Mouse (Mus musculus): ENCODE data around the gene Nphp3. TPM values are rescaled to one million over a fixed set of nuclear protein-coding genes. Genes with fewer than 3 reads are reported as not detected.

Gene Nphp3
- total RNA-seq (2021): 1 to 10 TPM; 7.9 to 8.3 TPM
- long read RNA-seq, experiment 1, partial matches to known transcripts: 2 of 5 reads
- long read RNA-seq, experiment 1, other reads (novel, unspliced or antisense): 3 of 5 reads
- long read RNA-seq, experiment 2, partial matches to known transcripts: 6 of 7 reads
- long read RNA-seq, experiment 2, other reads (novel, unspliced or antisense): 1 of 7 reads

DNA sequence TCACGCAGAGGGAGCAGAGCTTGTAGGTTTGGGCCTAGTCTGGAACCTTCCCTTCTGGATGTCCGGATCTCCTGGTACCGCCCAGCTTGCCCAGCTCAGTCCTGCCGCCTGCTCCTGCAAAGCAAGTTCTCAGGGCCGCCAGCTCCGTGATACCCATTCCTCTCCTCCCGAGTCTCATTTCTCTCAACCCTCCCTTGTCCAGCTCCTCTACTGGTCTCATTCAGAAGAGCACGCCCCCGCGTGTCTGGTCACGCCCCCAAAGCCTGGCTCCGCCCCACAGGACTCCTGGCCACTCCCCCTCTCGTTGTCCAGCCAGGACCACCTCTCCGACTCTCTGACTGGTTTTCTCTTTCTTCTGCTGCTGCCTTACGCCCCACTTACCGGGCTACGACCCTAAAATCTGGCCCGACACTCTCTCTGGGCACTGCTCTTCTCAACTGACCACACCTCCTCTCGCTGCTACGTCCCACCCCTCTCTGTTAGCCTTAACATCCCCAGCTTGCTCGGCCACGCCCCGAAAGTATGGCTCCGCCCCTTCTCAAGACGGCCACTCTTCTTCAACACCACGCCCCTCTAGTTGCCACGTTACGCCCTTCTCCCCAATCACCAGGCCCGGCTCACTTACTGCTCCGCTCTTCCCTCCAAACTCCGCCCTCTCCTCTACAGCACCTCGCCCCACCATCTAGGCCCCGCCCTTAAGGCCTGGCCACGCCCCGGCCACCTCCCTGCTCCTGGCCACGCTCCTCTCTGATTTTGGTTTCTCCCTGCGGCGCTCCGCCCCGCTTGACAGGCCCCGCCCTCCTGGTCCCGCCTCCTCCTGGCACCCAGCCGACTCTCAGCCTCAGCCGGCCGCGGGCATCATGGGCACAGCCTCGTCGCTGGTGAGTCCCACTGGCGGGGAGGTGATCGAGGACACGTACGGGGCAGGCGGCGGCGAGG lies at the start of gene Nphp3:
Nphp3 (plus strand) TSS at position 624 of the 939 bp plus-strand sequence.
- peak; percentile 98 for DNase-seq (ENCODE audit: extremely low spot score in 1 of 2, low spot score in 2 of 2)
- intact Hi-C loops (cut with DNase I): loop anchor here (2.0 to 10.0 kb wide), 2 partner anchors 377 to 637 kb away; partner anchors contain the start of gene Cdv3
- H3K4me3 ChIP-seq: peak within 1 kb of the TSS; percentile 79
- H3K27ac ChIP-seq: peak within 1 kb of the TSS; percentile 83
- no peak; the same call in 1 of the 2 replicates for TF ChIP-seq CTCF (IDR thresholded peaks at IDR 0.05)

DNA sequence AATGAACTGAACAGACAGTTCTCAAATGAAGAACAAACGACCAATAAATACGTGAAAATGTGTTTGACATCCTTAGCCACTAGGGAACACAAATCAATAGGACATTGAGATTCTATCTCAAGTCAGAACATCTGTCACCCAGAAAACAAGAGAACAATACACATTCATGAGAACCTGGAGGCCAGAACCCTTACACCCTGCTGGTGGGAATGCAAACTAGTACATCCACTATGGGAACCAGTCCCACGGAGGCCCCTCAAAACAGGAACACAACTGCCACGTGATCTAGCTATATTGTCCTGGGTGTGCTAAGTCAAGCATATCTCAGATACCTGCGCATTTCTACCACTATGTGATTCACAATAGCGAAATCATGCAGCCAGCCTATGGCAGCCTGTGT lies 43.6 kb upstream of the Nphp3 start:
- Histone ChIP-seq H3K27ac (no peak overlapping the region), H3K4me3 (no peak overlapping the region)
- DNase-seq (ENCODE audit: extremely low spot score in 1 of 2, low spot score in 2 of 2): no peak
- TF ChIP-seq CTCF (IDR thresholded peaks at IDR 0.05): no peak
- intact Hi-C loops (cut with DNase I): no loop called here

DNA sequence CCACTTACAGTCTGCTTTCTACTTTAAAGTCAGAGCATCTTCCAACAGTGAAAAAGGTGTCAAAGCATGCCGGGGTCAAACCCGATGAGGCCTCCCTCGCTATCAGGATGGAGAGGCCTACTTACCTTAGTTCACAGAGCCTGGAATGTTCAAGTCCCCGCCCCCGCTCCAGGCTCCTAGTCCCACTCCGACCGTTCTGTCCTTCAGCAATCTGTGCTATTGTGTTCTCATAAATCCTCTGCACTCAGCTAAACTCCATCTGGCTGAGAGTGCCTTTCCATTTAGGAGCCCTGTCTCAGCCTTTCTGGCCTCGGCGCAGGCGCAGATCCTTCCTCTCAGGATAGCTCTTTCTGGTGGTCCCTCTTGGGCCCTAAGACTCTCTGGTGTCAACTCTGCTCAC lies 42.4 kb upstream of the Nphp3 start:
- DNase-seq (ENCODE audit: extremely low spot score in 1 of 2, low spot score in 2 of 2): no peak
- TF ChIP-seq CTCF (IDR thresholded peaks at IDR 0.05): no peak
- intact Hi-C loops (cut with DNase I): no loop called here
- Histone ChIP-seq H3K4me3 (no peak overlapping the region), H3K27ac (no peak overlapping the region)

DNA sequence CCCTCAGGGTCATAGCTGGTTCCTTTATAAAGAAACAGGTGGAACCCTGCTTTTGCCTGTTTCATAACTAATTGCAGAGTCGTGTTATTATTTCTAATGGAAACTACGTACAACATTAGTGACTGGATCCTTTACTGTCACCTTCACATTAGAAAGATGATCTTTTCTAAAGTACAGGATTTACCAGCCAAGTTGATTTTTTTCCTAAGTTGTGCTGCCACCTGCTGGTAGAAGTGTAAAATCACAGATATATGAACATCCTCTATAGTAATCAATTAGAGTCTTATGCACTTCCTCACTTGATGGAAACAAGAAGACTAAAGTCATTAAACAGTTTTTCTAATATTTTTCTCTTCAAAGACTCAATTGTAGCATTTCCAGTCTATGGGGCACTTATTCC lies 5.8 kb upstream of the Nphp3 start:
- H3K27ac ChIP-seq: no peak overlapping the region
- peak; percentile 72 for TF ChIP-seq CTCF (IDR thresholded peaks at IDR 0.05)
- H3K4me3 ChIP-seq: no peak overlapping the region
- peak; percentile 37 to 52 for DNase-seq (ENCODE audit: extremely low spot score in 1 of 2, low spot score in 2 of 2)
- intact Hi-C loops (cut with DNase I): loop anchor here (1.0 to 10.0 kb wide), 3 partner anchors 152 to 502 kb away; partner anchors contain the start of gene Tmem108

DNA sequence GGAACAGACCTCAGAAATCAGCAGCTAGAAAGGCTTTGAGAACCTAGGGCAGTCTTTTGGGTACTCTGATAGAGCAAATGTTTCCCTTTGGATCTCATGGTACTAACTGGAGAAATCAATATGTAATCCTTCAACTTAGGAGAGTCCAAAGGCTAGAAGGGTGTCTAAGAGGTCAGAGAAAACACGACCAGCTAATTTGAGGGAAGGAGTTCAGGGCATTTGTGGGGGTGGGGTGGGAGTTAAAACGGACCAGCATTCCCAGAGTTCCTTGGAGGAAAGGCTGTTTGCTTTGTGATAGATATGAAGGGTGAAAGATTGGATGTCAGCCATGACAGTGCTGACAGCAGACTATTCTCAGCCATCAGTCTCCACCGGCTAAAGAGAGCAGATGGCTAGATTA lies 1.7 kb upstream of the Nphp3 start:
- intact Hi-C loops (cut with DNase I): loop anchor here (10.0 kb wide), 1 partner anchor 636 kb away; the partner anchor contains the start of gene Cdv3
- TF ChIP-seq CTCF (IDR thresholded peaks at IDR 0.05): no peak
- no peak for DNase-seq (ENCODE audit: extremely low spot score in 1 of 2, low spot score in 2 of 2)

DNA sequence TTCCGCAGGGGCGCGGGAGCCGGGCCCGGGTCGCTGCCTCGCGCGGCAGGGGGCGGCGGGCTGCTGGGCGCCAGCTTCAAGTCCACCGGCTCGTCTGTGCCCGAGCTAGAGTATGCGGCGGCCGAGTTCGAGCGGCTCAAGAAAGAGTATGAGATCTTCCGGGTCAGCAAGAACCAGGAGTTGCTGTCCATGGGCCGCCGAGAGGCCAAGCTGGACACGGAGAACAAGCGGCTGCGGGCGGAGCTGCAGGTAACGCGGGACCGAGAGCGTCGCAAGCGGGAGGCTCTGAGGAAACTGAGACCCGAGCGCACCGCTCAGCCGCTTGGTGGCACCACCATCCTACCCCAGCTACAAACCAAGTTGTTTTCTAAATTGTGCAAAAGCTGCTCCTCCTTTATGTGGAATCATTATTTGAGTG lies 578 bp downstream of the Nphp3 start:
- DNase-seq (ENCODE audit: extremely low spot score in 1 of 2, low spot score in 2 of 2): peak; percentile 75 to 79
- peak overlapping the region; percentile 79 for H3K4me3 ChIP-seq
- peak; percentile 71 for TF ChIP-seq CTCF (IDR thresholded peaks at IDR 0.05)
- H3K27ac ChIP-seq: peak overlapping the region; percentile 78
- intact Hi-C loops (cut with DNase I): loop anchor here (2.0 to 10.0 kb wide), 2 partner anchors 378 to 638 kb away; partner anchors contain the start of gene Cdv3

More for the DNA sequence above, 1.7 kb upstream of the Nphp3 start:
- Histone ChIP-seq H3K27ac (no peak overlapping the region), H3K4me3 (no peak overlapping the region)

DNA sequence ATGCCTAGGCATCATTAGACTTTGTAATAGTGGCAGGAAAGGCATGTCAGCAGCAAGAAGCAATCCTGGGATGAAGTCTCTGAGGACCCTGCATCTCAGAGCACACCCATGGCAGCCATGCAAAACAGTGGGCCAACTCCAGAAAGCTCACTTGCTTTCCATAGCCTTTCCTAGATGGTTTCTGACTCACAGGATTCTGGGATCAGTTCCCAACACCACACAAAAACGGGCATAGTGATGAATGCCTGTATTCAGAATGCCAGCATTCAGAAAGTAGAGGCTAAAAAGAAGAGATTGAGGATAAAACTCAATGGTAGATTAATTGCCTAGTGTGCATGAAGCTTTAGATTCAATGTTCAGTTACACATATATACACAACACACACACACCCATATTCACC lies 12.2 kb downstream of the Nphp3 start:
- Histone ChIP-seq H3K4me3 (no peak overlapping the region), H3K27ac (no peak overlapping the region)
- no peak for DNase-seq (ENCODE audit: extremely low spot score in 1 of 2, low spot score in 2 of 2)
- intact Hi-C loops (cut with DNase I): no loop called here
- no peak for TF ChIP-seq CTCF (IDR thresholded peaks at IDR 0.05)

DNA sequence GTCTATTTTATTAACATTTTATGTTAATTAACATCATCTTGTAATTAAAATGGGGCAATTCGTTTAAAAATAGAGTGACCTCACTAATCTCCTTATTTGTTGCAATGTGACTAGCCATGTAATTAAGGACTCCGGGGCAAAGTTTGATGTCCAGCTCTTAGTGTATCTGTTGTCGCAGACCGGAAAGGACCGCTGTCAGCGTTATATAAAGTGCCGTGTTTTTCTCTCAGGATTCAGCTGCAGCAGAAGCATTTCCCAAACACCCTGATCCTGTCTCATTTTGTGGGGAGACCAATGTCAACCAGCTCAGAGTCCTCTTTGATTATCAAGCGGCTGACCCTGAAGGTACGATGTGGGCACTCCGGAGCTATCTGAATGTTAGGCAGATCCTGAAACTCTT lies 18.7 kb downstream of the Nphp3 start:
- TF ChIP-seq CTCF (IDR thresholded peaks at IDR 0.05): no peak
- intact Hi-C loops (cut with DNase I): no loop called here
- no peak overlapping the region for H3K4me3 ChIP-seq
- DNase-seq (ENCODE audit: extremely low spot score in 1 of 2, low spot score in 2 of 2): no peak
- H3K27ac ChIP-seq: no peak overlapping the region

DNA sequence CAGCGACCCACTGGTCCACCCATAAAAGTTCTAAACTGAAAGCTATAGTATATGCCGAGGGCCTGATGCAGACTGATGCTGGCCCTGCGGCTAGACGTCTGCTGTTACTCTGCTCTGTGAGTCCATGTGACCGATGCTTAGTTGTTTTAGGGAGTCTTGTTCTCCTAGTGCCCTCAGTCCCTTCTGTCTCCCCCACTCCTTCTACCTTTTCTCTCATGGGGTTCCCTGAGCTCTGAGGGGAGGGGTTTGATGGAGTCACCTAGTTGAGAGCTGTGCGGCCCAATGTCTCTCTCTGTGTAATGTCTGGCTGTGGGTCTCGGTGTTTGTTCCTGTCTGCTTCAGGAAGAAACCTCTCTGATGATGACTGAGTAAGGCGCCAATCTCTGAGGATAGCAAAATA lies 24.8 kb downstream of the Nphp3 start:
- no peak for TF ChIP-seq CTCF (IDR thresholded peaks at IDR 0.05)
- DNase-seq (ENCODE audit: extremely low spot score in 1 of 2, low spot score in 2 of 2): no peak
- intact Hi-C loops (cut with DNase I): no loop called here

DNA sequence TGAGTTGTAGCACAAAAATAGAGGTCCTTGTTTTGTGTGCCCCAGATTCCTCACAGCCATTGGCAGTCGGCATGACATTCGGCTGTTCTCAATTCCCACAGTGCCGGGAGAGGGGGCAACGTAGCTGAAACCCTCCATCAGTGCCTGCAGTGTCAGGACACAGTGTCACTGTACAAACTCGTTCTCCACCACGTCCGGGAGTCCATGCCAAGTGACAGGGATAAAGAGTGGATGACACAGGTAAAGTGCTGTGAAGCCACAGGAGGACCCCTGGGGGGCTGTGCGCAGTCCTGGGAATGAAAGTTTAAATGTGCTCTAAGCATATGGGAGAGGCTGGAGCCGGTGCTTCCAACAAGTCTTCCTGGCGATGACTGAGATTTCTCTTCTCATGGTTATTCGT lies 27.5 kb downstream of the Nphp3 start:
- Histone ChIP-seq H3K4me3 (no peak overlapping the region), H3K27ac (no peak overlapping the region)
- intact Hi-C loops (cut with DNase I): no loop called here
- no peak for DNase-seq (ENCODE audit: extremely low spot score in 1 of 2, low spot score in 2 of 2)
- TF ChIP-seq CTCF (IDR thresholded peaks at IDR 0.05): no peak

More for the DNA sequence above, 24.8 kb downstream of the Nphp3 start:
- no peak overlapping the region for H3K4me3 ChIP-seq
- no peak overlapping the region for H3K27ac ChIP-seq

DNA sequence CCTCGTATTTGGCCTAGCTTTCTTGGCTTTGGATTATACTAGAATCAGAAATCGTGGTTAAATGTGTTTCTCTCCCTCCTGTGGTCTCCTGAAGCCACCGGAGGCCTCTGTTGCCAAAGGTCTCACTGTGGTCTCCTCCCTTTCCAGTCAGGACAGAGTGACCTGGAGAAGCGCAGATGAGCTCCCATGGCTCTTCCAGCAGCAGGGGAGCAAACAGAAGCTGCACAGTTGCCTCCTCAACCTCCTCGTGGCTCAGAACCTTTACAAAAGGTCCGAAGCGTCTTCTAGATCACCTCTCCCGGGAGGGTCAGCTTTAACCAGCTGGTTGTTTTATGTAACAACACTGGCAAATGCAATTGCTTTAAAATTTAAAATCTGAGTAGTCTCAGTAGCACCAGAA lies 31.9 kb downstream of the Nphp3 start:
- H3K27ac ChIP-seq: no peak overlapping the region
- intact Hi-C loops (cut with DNase I): no loop called here
- H3K4me3 ChIP-seq: no peak overlapping the region
- no peak for TF ChIP-seq CTCF (IDR thresholded peaks at IDR 0.05)
- no peak for DNase-seq (ENCODE audit: extremely low spot score in 1 of 2, low spot score in 2 of 2)

DNA sequence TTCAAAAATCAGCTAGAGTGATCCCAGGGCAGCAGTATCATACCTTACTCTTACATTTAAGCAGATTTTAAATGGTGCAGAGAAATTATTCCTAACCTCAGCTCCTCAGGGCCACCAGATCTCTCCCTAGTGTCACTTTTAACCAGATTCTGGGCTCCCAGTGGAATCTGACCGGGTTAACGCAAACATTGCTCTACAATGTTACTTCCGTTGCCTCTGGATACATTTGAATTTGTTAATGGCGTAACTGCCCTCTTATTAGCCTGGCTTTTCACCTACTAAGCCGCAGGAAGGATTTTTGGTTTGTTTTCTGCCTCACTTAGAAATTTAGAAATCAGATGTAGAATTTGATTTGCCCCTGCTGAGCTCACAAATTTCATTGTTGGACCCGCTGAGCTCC lies 32.4 kb downstream of the Nphp3 start:
- TF ChIP-seq CTCF (IDR thresholded peaks at IDR 0.05): no peak
- no peak for DNase-seq (ENCODE audit: extremely low spot score in 1 of 2, low spot score in 2 of 2)
- Histone ChIP-seq H3K4me3 (no peak overlapping the region), H3K27ac (no peak overlapping the region)
- intact Hi-C loops (cut with DNase I): no loop called here
